Mouse (Mus musculus) embryo, embryonic 9.5 days (tissue): ENCODE data around the gene Adad1.

Experiments
- DNase-seq: peaks from one replicate; pipeline ENCODE4 v3.0.0-alpha.2; 2017; ENCODE audit errors: extremely low spot score

Gene Adad1

GRCm38 (mm10) chr3:37169283-37169682 lies 106.0 kb downstream of the Adad1 start:
- no peak for DNase-seq
